Mouse (Mus musculus) c-Kit-positive CD71-negative TER-119-negative erythroid progenitor cells, embryonic 14.5 days (primary cell): ENCODE results near the gene Zfp951.
"Not testable (repeated sequence)": the region's sequence is repeated elsewhere in the genome, so short reads cannot be mapped to it uniquely, and the experiment has no call there.

Source experiments
- DNase-seq: peaks from one replicate; pipeline ENCODE4 v3.0.0-alpha.2; 2013; ENCODE audit warnings: low read depth

Gene Zfp951

DNA sequence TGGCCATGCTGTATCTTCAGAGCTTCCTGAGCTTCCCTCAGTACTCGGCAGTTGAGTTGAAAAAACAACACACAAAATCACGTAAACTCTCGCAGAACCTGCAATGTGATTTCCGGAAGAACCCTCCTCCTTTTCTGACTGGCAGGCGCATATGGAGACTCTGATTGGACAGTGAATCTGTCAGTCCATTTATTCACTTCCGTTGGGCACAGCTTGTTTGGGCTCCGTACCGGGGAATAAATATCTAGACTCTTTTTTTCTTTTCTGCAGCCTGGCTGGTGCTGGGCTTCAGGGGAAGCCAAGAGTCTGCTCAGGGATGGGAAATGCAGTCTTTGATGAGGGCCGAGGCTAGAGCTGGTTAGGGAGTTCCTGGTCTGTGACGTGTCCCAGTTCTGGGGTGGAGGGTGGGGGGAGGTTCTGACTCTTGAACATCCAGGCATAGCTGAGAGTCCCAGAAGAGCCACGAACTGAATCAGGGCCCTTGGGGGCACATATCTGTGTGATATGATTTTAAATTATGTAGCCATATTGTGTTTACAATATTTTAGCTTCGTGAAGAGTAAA is at the start of gene Zfp951:
Gene Zfp951 (minus strand): TSS at position 109 of the 564 bp plus-strand sequence.
- DNase-seq: not testable (repeated sequence)

GRCm38 (mm10) chr5:104906556-104906955 is 46.7 kb upstream of the Zfp951 start:
- DNase-seq: not testable (repeated sequence)

DNA sequence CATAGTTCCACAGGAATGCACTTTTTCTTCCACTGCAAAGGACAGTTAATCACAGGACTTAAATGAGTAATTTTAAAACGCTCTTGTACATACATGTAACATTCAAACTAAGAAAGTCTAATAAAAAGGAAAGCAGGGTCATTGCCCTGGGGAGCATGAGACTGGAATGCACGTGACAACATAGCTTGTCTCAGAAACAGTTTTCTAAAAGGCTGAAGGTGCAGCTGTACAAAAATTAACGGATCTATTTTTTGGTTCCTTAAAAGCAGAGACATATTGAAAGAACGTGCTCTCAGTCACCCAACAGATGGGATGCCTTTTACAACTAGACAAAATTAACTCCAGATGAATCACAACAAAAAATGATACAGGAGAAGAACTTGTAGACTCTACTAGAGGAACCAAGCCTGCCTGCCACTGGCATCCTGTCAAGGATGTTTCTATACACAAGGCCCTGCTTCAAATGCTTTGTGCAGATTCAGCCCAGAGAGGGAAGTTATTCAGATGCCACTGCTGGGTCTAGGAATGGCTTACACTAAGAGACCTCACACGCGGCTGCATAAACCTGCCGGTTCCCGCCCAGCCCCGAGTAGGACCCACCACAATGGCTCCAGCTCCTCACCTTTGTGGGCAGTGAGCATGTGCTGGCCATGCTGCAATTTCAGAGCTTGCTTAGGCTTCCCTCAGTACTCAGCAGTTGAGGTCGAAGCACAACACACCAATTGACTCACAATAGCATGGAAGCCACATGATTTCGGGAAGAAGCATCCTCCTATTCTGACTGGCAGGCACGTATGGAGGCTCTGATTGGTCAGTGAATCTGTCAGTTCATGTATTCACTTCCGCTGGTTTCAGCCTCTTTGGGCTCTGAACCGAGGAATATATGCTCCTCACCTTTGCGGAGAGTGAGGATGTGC is 567 bp downstream of the Zfp951 start:
- DNase-seq: not testable (repeated sequence)

GRCm38 (mm10) chr5:104854546-104854945 is 5.3 kb downstream of the Zfp951 start:
- DNase-seq: not testable (repeated sequence)

- no peak for DNase-seq
These were observed 26.5 kb downstream of the Zfp951 start for GRCm38 (mm10) chr5:104833330-104833729.

DNA sequence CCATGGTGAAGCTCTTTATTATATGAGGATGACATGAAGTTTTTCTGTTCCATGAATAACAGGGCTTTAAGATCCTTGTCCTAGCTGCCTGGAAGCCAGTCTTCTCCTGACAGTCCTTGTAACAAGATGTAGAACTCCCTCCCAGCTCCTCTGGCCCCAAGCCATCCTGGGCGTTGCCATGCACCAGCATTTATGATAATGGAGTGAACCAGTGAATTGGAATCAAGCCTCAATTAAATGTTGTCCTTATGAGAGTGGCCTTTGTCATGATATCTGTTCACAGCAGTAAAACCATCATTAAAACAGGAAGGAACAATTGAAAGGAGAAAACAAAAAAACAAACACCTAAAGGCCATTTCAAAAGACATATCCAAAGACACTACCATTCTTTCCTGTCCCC is 30.3 kb downstream of the Zfp951 start:
- no peak for DNase-seq

DNA sequence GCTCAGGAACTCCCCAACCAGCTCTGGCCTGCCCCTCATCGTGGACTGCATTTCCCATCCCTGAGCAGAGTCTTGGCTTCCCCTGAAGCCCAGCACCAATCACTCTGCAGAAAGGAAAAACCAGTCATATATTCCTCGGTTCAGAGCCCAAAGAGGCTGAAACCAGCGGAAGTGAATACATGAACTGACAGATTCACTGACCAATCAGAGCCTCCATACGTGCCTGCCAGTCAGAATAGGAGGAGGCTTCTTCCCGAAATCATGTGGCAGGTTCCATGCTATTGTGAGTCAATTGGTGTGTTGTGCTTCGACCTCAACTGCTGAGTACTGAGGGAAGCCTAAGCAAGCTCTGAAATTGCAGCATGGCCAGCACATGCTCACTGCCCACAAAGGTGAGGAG is 89.7 kb downstream of the Zfp951 start:
- not testable (repeated sequence) for DNase-seq
